Mouse (Mus musculus) forebrain, embryonic 10.5 days (tissue): ENCODE data around the gene Cd70. TPM values are rescaled to one million over a fixed set of nuclear protein-coding genes. Genes with fewer than 3 reads are reported as not detected.

Experiments used
- DNase-seq: peaks from one replicate; pipeline ENCODE4 v3.0.0-alpha.2; 2017; ENCODE audit warnings: low spot score; ENCODE audit errors: extremely low spot score
- H3K27ac ChIP-seq: fragments of 300-500 bp; sonication (generic); 2 replicates; pipeline ENCODE4 v1.5.1; 2016; ENCODE audit warnings: mild to moderate bottlenecking
- H3K27me3 ChIP-seq: fragments of 300-500 bp; sonication (generic); 2 replicates; pipeline ENCODE4 v1.6.1; 2016; ENCODE audit warnings: mild to moderate bottlenecking; ENCODE audit not compliant: poor library complexity, severe bottlenecking
- H3K36me3 ChIP-seq: fragments of 300-500 bp; sonication (generic); replicated peaks from 2 replicates; pipeline ENCODE4 v1.6.1; 2016; ENCODE audit warnings: mild to moderate bottlenecking, moderate library complexity
- H3K4me1 ChIP-seq: fragments of 300-500 bp; sonication (generic); 2 replicates; pipeline ENCODE4 v1.6.1; 2016
- H3K4me3 ChIP-seq: fragments of 300-500 bp; sonication (generic); 2 replicates; pipeline ENCODE4 v1.5.1; 2016; ENCODE audit warnings: mild to moderate bottlenecking, moderate library complexity
- H3K9me3 ChIP-seq: fragments of 300-500 bp; sonication (generic); 2 replicates; pipeline ENCODE4 v1.6.1; 2016; ENCODE audit warnings: mild to moderate bottlenecking, moderate library complexity
- WGBS: fragments of 180-500 bp; shearing (Covaris S2); methylation state at CpG from one replicate; pipeline ENCODE4 v1.1.7; 2016; 5-methylcytosine and 5-hydroxymethylcytosine counted together
- polyA plus RNA-seq: library from polyadenylated mRNA; unstranded; fragments of >200 nt; fragmentation: Nextera tagmentation; extraction: Ambion mirVana; gene quantifications from 2 replicates; pipeline ENCODE4 v1.2.1, GENCODE M21; 2016

The Cd70 gene
- polyA plus RNA-seq, 1 experiment from 2014 or later, result not detected

GRCm38 (mm10) chr17:57124792-57125191 lies 24.8 kb downstream of the Cd70 start:
- H3K4me1 ChIP-seq, result 0 out of 2 replicates have a peak, but pooled peaks cover 4% of the 10 kb centered on the region
- H3K9me3 ChIP-seq, result no peaks in the 10 kb centered on the region
- H3K4me3 ChIP-seq, result no peak overlapping the region
- H3K27me3 ChIP-seq, result no peaks in the 10 kb centered on the region
- no peaks in the 10 kb centered on the region for H3K36me3 ChIP-seq
- no peak overlapping the region for H3K27ac ChIP-seq
- WGBS, result 90% methylated on average over 4 of the region's 4 CpGs
- no peak for DNase-seq

DNA sequence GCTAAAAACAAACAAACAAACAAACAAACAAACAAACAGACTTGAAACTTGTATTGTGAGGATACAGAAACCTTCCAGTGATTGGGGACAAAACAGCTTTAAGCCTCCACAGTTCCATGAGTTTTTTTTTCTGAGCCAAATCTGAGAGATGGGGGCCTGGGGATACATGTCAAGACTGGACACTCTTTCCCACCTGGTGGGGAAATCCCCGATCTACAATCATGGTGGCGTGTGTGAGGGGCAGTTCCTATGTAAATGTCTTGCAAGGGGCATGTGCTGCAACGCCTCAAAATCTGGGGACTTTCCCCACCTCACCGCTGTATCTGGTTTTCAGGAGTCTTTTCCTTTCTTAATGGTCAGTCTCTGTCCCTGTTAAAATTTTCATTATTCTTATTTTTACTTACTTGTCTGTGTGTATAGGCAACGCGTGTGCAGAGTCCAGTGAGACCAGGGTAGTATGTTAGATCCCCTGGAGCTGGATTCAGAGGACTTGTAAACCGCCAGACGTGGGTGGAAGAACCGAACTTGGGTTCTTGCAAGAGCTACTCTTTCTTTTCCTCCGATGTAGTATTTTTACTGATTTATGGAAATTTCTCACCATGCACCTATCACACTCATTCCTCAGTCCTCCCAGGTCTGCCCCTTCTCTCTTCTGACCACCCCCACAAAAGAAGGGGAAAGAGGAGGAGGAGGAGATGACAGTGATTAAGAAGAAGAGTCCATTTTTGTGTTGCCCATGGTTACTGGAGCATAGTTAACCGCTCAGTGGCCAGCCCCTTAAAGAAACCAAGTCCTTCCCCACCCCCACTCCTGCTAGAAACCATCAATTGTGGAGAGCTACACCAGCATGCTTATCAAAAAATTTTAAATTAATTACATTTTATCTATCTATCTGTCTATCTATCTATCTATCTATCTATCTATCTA lies 26.1 kb downstream of the Cd70 start:
- Histone ChIP-seq H3K27ac (no peak overlapping the region), H3K36me3 (no peaks in the 10 kb centered on the region), H3K27me3 (no peaks in the 10 kb centered on the region), H3K4me3 (no peak overlapping the region), H3K4me1 (peaks cover 11% of the 10 kb centered on the region), H3K9me3 (no peaks in the 10 kb centered on the region)
- no peak for DNase-seq
- 89% methylated on average over 11 of the region's 11 CpGs for WGBS

DNA sequence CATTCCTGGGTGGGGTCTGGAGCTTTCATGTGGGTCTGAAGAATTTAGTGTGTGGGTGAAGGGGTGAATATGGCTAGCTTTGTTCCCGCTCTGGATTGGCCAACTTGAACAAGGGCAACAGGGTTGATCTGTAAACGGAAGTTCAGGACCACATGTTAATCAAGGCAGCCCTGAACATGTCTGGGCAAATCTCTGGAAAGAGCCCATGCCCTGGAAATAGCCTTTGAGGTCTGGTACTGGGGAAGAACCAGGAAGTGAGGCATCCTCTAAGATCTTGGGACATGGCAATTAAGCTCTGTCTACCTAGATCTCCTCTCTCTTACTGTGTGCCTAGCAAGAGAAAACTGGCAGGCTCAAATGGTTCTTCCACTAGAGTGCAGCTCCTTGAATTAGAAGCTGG lies 27.7 kb downstream of the Cd70 start:
- 86% methylated on average over 2 of the region's 2 CpGs for WGBS
- peaks cover 15% of the 10 kb centered on the region for H3K4me1 ChIP-seq
- no peaks in the 10 kb centered on the region for H3K36me3 ChIP-seq
- no peaks in the 10 kb centered on the region for H3K9me3 ChIP-seq
- no peak overlapping the region for H3K4me3 ChIP-seq
- DNase-seq, result no peak
- no peaks in the 10 kb centered on the region; the same call in 1 of the 2 replicates for H3K27me3 ChIP-seq
- no peak overlapping the region for H3K27ac ChIP-seq

DNA sequence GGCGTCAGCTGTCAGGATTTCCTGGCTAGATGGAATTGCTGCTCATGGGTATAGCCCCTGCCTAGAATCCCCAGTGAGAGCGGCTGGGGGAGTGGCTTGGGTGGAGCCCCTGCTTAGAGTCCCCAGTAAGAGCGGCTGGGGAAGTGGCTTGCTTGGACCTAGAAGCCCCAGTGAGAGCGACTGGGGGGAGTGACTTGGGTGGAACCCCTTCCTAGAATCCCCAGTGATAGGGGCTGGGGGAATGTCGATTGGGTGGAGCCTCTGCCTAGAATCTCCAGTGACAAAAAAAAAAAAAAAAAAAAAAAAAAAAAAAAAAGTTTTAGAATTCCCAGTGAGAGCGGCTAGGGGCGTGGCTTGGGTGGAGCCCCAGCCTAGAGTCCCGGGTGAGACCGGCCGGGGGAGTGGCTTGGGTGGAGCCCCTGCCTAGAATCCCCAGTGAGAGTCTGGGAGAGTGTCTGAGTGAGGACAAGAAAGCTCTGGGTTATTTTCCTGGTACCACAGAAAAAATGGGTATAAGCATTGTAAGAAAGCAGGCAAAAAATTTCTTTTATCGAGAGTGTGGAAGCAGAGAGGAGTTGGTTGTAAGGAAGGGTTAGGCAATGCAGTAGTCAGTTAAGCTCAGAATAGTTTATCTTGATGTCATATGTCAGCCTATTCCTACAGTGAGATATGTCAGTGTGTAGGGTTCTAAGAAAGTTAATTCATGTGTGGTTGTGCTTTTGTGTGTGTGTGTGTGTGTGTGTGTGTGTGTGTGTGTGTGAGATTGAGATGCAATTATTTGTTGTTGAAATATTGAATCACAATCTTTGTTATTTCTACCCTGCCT lies 30.8 kb downstream of the Cd70 start:
- Histone ChIP-seq H3K4me1 (peaks cover 15% of the 10 kb centered on the region), H3K4me3 (peak overlapping the region; percentile 26; the same call in 1 of the 2 replicates), H3K36me3 (no peaks in the 10 kb centered on the region), H3K9me3 (no peaks in the 10 kb centered on the region), H3K27ac (no peak overlapping the region), H3K27me3 (no peaks in the 10 kb centered on the region; the same call in 1 of the 2 replicates)
- 2% methylated on average over 11 of the region's 11 CpGs for WGBS
- peak; percentile 31 for DNase-seq

GRCm38 (mm10) chr17:57116801-57117200 lies 32.8 kb downstream of the Cd70 start:
- no peak overlapping the region for H3K4me3 ChIP-seq
- H3K27ac ChIP-seq, result no peak overlapping the region
- no peaks in the 10 kb centered on the region for H3K9me3 ChIP-seq
- no peaks in the 10 kb centered on the region for H3K36me3 ChIP-seq
- no peaks in the 10 kb centered on the region; the same call in 1 of the 2 replicates for H3K27me3 ChIP-seq
- 80% methylated on average over 2 of the region's 2 CpGs for WGBS
- peaks cover 15% of the 10 kb centered on the region for H3K4me1 ChIP-seq
- DNase-seq, result no peak

- WGBS, result 91% methylated on average over 10 of the region's 10 CpGs
- no peaks in the 10 kb centered on the region; the same call in 1 of the 2 replicates for H3K27me3 ChIP-seq
- H3K27ac ChIP-seq, result no peak overlapping the region
- H3K4me3 ChIP-seq, result no peak overlapping the region
- H3K36me3 ChIP-seq, result 0 out of 2 replicates have a peak, but pooled peaks cover 8% of the 10 kb centered on the region
- no peaks in the 10 kb centered on the region for H3K9me3 ChIP-seq
- H3K4me1 ChIP-seq, result 0 out of 2 replicates have a peak, but pooled peaks cover under 1% of the 10 kb centered on the region
- no peak for DNase-seq
Measured at GRCm38 (mm10) chr17:57112768-57113474, 36.7 kb downstream of the Cd70 start.

DNA sequence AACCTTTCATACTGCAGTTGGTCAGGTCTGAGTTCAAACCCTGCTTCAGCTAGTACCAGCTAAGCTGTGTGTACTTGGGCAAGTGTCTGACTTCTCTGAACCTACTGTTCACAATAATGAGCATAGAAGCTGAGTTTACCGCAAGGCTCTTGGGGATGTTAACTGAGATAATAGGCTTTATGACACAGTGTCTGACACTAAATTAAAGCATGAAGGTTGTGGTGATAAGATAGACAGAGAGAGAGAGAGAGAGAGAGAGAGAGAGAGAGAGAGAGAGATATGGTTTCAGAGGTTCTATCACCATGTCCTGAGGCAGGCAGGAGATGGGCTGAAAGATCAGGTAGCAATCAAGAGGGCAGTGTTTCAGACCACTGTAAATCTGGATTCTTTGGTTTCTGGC lies 39.6 kb downstream of the Cd70 start:
- Histone ChIP-seq H3K27me3 (no peaks in the 10 kb centered on the region), H3K27ac (no peak overlapping the region), H3K9me3 (no peaks in the 10 kb centered on the region), H3K4me3 (no peak overlapping the region), H3K36me3 (peaks cover 16% of the 10 kb centered on the region), H3K4me1 (peaks cover 23% of the 10 kb centered on the region)
- no peak for DNase-seq
- WGBS, result 92% methylated on average over 1 of the region's 1 CpGs

DNA sequence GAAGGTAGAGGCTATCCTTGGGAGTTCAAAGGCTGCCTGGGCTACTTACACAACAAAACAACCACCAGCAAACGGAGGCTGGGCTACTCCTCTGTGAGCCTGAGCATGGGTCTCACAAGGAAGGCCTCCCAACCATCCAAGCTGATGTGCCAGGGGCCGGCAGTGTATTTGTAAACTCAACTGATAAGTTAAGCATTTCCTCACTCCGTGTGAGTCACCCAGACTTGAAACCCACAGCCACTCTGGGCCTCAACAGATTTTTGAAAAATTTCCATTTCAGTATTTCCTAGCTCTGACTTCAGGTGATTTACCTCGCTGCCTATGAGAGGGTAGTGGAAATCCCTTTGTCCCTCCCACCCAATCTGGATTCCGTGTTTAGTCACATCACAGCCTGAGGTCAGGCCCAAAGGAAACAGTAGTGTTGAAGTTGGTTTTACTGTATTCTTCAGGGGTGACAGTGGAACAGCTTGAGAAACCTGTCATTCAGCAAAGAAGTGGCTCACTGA lies 40.9 kb downstream of the Cd70 start:
- no peak for DNase-seq
- Histone ChIP-seq H3K4me3 (no peak overlapping the region), H3K27me3 (no peaks in the 10 kb centered on the region), H3K9me3 (no peaks in the 10 kb centered on the region), H3K27ac (no peak overlapping the region), H3K36me3 (peaks cover 16% of the 10 kb centered on the region), H3K4me1 (peaks cover 31% of the 10 kb centered on the region)
- whole genome bisulfite sequencing, result 68% methylated on average over 5 of the region's 5 CpGs

- Histone ChIP-seq H3K36me3 (peaks cover 16% of the 10 kb centered on the region), H3K27ac (no peak overlapping the region), H3K9me3 (no peaks in the 10 kb centered on the region), H3K4me1 (peaks cover 31% of the 10 kb centered on the region), H3K27me3 (no peaks in the 10 kb centered on the region), H3K4me3 (no peak overlapping the region)
- WGBS, result 89% methylated on average over 7 of the region's 7 CpGs
- DNase-seq, result no peak
Measured at GRCm38 (mm10) chr17:57108040-57108665, 41.4 kb downstream of the Cd70 start.

- peak overlapping the region; percentile 65; the same call in 1 of the 2 replicates for H3K4me3 ChIP-seq
- WGBS, result 84% methylated on average over 5 of the region's 5 CpGs
- H3K4me1 ChIP-seq, result peaks cover 31% of the 10 kb centered on the region
- no peak overlapping the region for H3K27ac ChIP-seq
- H3K36me3 ChIP-seq, result peaks cover 20% of the 10 kb centered on the region
- H3K27me3 ChIP-seq, result no peaks in the 10 kb centered on the region
- no peak for DNase-seq
- no peaks in the 10 kb centered on the region for H3K9me3 ChIP-seq
Measured at GRCm38 (mm10) chr17:57107064-57107463, 42.5 kb downstream of the Cd70 start.

DNA sequence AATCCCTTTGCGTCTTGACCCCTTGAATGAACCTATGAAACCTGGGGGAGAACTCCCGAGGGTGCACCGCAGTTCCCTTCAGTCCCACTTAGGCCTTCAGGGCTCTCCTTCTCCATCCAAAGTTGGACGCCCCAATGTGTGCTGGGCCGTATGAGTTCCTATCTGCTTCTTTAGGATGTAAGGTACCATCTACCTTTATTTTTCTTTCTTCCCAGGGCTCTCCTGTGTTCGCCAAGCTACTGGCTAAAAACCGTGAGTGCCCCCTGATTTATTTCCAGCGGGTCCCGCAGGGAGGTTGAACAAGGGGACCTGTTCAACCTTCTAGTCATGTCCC lies 43.6 kb downstream of the Cd70 start:
- Histone ChIP-seq H3K27ac (peak overlapping the region; percentile 90), H3K9me3 (no peaks in the 10 kb centered on the region), H3K4me3 (peak overlapping the region; percentile 65), H3K27me3 (no peaks in the 10 kb centered on the region), H3K36me3 (peaks cover 21% of the 10 kb centered on the region), H3K4me1 (peaks cover 31% of the 10 kb centered on the region)
- 4% methylated on average over 9 of the region's 9 CpGs for WGBS
- DNase-seq, result no peak
